Mouse (Mus musculus): ENCODE data around the gene AI182371. TPM values are rescaled to one million over a fixed set of nuclear protein-coding genes. Genes with fewer than 3 reads are reported as not detected.

AI182371 gene
- total and polyA plus RNA-seq, 2 experiments from 2014 or later = 0.18 to 0.33 TPM

DNA sequence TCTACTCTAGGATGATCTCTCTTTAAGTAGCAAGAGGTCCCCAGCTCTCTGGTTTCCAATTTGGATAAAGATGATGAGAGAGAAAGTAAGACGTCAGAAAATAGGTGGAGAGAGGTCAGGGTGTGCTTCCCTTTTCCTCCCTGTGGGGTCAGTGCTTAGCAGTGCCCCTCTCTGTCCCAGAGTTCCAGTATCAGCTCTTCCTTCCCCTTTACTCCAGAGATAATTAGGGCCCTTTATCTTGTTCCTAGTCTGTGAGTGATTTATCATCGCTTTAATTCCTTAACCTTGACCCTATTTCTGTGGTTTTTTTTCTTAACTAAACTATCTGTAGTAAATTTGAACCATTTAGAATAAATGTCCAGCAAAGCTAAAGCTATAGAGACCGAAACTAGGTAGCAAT lies 3.5 kb upstream of the AI182371 start:
- Histone ChIP-seq H3K4me2 (ENCODE audit: low read depth) (no peak overlapping the region), H3K4me3 (ENCODE audit: low read depth, low read length) (no peak overlapping the region), H3K9ac (no peak overlapping the region), H3K27me3 (ENCODE audit: insufficient read depth, low read length) (no peaks in the 10 kb centered on the region), H3K9me3 (ENCODE audit: low read length) (no peaks in the 10 kb centered on the region), H3K4me1 (ENCODE audit: insufficient read depth) (no peaks in the 10 kb centered on the region), H3K36me3 (ENCODE audit: insufficient read depth) (no peaks in the 10 kb centered on the region), H3K27ac (ENCODE audit: low read depth, low read length) (no peak overlapping the region)
- no peak for TF ChIP-seq CTCF (IDR thresholded peaks at IDR 0.05; ENCODE audit: low read depth)
- ATAC-seq (no peak), DNase-seq (no peak)
- 65% methylated on average over 3 of the region's 3 CpGs for WGBS

DNA sequence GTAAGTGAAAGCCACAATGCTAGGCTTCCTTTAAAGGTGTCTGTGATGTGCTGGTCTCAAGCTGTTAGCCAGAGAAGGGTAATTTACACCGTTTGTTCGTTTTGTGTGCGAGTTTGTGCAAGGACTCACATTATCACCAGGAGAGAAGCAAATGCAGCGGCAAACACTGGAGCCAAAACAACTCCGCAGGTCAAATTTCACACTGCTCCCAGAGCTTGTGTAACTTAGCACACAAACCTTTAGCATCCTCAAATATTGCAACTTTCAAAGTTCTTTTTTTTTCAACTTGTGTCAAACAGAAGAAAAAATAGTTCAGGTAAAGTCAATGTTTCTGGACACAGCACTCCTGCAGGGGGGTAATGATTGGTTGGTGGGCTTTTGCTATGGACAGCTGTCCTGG lies 2.2 kb upstream of the AI182371 start:
- Histone ChIP-seq H3K9ac (no peak overlapping the region), H3K4me3 (ENCODE audit: low read depth, low read length) (no peak overlapping the region), H3K9me3 (ENCODE audit: low read length) (no peaks in the 10 kb centered on the region), H3K27ac (ENCODE audit: low read depth, low read length) (no peak overlapping the region), H3K36me3 (ENCODE audit: insufficient read depth) (no peaks in the 10 kb centered on the region), H3K4me1 (ENCODE audit: insufficient read depth) (no peaks in the 10 kb centered on the region), H3K4me2 (ENCODE audit: low read depth) (no peak overlapping the region), H3K27me3 (ENCODE audit: insufficient read depth, low read length) (no peaks in the 10 kb centered on the region)
- DNase-seq = no peak
- ATAC-seq = no peak
- no peak for TF ChIP-seq CTCF (IDR thresholded peaks at IDR 0.05; ENCODE audit: low read depth)
- WGBS = 78% methylated on average over 5 of the region's 5 CpGs

DNA sequence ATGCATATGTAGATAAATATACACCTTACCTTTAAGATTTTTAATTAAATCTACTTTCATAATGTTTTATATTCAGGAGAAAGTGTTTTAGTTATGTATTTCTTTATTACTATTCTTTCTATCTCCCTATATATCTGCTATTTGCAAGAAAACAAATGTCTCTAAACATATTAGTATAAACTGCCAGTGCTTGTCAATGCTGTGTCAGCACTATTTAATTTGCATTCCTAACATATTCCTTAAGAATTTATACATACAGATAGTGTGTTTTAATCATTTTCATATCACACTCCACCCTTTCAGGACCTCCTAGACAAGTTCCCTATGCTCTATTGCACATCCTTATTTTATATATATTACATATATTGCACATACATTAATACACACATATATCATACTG lies 1.4 kb upstream of the AI182371 start:
- Histone ChIP-seq H3K4me1 (ENCODE audit: insufficient read depth) (no peaks in the 10 kb centered on the region), H3K36me3 (ENCODE audit: insufficient read depth) (no peaks in the 10 kb centered on the region), H3K9ac (no peak overlapping the region), H3K4me3 (ENCODE audit: low read depth, low read length) (no peak overlapping the region), H3K4me2 (ENCODE audit: low read depth) (no peak overlapping the region), H3K27ac (ENCODE audit: low read depth, low read length) (no peak overlapping the region), H3K27me3 (ENCODE audit: insufficient read depth, low read length) (no peaks in the 10 kb centered on the region), H3K9me3 (ENCODE audit: low read length) (no peaks in the 10 kb centered on the region)
- ATAC-seq = no peak
- no peak for TF ChIP-seq CTCF (IDR thresholded peaks at IDR 0.05; ENCODE audit: low read depth)
- DNase-seq = no peak

DNA sequence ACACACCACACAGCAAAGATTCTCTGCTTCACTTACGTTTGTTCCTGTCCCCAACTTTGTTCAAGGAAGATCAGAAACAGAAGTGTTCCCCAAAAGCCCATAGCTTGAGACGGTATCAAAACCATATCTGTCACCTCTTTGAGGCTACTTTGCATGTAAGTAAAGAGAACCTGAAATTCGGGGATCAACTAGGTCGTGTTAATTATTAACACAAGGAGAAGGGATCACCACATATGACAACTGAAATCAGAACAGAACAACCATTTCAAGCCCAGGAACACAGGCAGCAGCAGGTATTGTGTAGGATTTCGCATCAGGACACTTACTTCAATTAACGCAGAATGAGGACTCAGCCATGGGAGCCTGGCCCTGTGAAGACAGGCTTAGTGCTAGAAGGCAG lies 814 bp downstream of the AI182371 start:
- no peak overlapping the region for H3K9ac ChIP-seq
- WGBS = 87% methylated on average over 6 of the region's 6 CpGs
- no peak overlapping the region for H3K4me2 ChIP-seq (ENCODE audit: low read depth)
- H3K4me3 ChIP-seq (ENCODE audit: low read depth, low read length) = no peak overlapping the region
- TF ChIP-seq CTCF (IDR thresholded peaks at IDR 0.05; ENCODE audit: low read depth) = no peak
- DNase-seq = no peak
- H3K36me3 ChIP-seq (ENCODE audit: insufficient read depth) = no peaks in the 10 kb centered on the region
- no peak overlapping the region for H3K27ac ChIP-seq (ENCODE audit: low read depth, low read length)
- no peaks in the 10 kb centered on the region for H3K27me3 ChIP-seq (ENCODE audit: insufficient read depth, low read length)
- ATAC-seq = no peak
- H3K9me3 ChIP-seq (ENCODE audit: low read length) = no peaks in the 10 kb centered on the region
- H3K4me1 ChIP-seq (ENCODE audit: insufficient read depth) = no peaks in the 10 kb centered on the region

DNA sequence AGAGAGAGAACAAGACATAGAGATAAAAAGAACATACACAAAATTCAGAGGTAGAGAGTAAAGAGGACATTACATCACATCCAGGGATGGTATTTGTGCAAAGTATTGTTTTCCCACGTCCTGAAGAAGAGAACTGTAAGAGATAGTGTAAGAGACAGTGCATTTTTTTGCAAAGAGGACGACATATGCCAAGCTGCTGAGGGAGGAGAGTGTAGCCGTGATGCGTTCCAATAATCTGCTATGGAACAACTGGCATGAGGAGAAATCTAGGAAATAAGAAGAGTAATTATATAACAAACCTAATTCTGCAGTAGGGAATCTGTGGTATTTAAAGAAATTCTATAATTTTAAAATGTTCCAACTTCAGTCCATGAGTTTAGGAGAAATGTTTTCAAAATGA lies 13.9 kb downstream of the AI182371 start:
- Histone ChIP-seq H3K36me3 (ENCODE audit: insufficient read depth) (no peaks in the 10 kb centered on the region), H3K4me3 (ENCODE audit: low read depth, low read length) (no peak overlapping the region), H3K4me2 (ENCODE audit: low read depth) (no peak overlapping the region), H3K27me3 (ENCODE audit: insufficient read depth, low read length) (no peaks in the 10 kb centered on the region), H3K4me1 (ENCODE audit: insufficient read depth) (no peaks in the 10 kb centered on the region), H3K9ac (no peak overlapping the region), H3K9me3 (ENCODE audit: low read length) (no peaks in the 10 kb centered on the region), H3K27ac (ENCODE audit: low read depth, low read length) (no peak overlapping the region)
- DNase-seq (no peak), ATAC-seq (no peak)
- TF ChIP-seq CTCF (IDR thresholded peaks at IDR 0.05; ENCODE audit: low read depth) = no peak
- WGBS = 62% methylated on average over 4 of the region's 4 CpGs

DNA sequence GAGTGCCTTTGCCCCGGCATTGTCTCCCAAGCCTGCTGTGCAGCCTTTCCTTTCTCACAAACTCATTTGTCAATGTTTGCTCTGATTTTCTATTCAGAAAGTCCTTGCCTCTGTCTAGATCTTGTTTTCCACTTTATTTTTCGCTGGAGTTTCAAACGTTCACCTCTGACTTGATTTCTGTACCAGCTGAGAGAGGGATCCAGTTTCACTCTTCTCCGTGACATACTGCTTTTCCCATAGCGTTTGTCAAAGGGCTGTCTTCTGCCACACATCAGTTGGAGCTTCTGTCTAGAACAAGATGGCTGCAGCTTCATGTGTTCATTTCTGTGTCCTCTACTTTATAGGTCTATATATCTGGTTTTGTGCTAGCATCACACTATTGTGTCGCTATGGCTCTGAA lies 22.2 kb downstream of the AI182371 start:
- Histone ChIP-seq H3K27ac (ENCODE audit: low read depth, low read length) (no peak overlapping the region), H3K9ac (no peak overlapping the region), H3K36me3 (ENCODE audit: insufficient read depth) (no peaks in the 10 kb centered on the region), H3K27me3 (ENCODE audit: insufficient read depth, low read length) (no peaks in the 10 kb centered on the region), H3K4me2 (ENCODE audit: low read depth) (no peak overlapping the region), H3K9me3 (ENCODE audit: low read length) (no peaks in the 10 kb centered on the region), H3K4me1 (ENCODE audit: insufficient read depth) (no peaks in the 10 kb centered on the region), H3K4me3 (ENCODE audit: low read depth, low read length) (no peak overlapping the region)
- DNase-seq (no peak), ATAC-seq (no peak)
- WGBS = 74% methylated on average over 6 of the region's 6 CpGs
- TF ChIP-seq CTCF (IDR thresholded peaks at IDR 0.05; ENCODE audit: low read depth) = no peak

DNA sequence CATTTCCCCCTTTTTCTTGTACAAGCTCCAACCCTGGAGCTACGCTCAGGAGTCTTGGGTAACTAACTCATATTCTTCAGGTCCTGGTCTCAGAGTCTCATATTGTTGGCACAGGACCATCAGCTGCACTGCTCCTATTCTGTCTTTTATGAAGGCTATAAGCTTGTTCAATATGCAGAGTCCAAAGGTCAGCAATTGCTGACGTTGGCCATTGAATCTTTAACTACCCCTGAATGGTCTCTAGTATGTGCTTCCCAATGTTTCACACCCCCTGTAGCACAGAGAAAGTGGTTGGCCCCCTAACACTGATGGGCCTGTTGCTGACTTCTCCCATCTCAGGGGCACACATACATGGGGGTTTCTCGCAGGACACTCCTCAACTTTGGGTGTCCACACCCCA lies 27.0 kb downstream of the AI182371 start:
- no peak for TF ChIP-seq CTCF (IDR thresholded peaks at IDR 0.05; ENCODE audit: low read depth)
- Histone ChIP-seq H3K9me3 (ENCODE audit: low read length) (no peaks in the 10 kb centered on the region), H3K4me2 (ENCODE audit: low read depth) (no peak overlapping the region), H3K4me3 (ENCODE audit: low read depth, low read length) (no peak overlapping the region), H3K9ac (no peak overlapping the region), H3K27ac (ENCODE audit: low read depth, low read length) (no peak overlapping the region), H3K36me3 (ENCODE audit: insufficient read depth) (no peaks in the 10 kb centered on the region), H3K27me3 (ENCODE audit: insufficient read depth, low read length) (no peaks in the 10 kb centered on the region), H3K4me1 (ENCODE audit: insufficient read depth) (no peaks in the 10 kb centered on the region)
- ATAC-seq (no peak), DNase-seq (no peak)
- 94% methylated on average over 3 of the region's 3 CpGs for WGBS

DNA sequence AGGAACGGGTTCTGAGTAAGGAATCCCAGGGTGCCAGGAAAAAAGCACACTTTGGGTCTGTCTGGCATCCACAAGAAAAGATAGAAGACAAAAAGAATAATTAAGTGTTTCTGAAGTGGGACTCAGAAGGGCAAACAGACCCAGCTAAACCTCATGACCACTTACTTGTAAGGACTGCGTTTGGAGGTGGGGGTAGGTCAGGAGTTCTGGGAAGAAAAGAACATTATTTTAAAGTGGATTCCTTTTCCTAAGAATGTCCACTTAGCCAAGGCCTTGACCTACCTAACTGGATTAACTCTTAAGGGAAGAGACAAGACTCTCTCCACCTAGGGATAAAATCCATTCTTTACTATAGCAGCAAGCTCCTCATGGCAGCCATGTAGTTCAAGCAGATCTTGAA lies 28.8 kb downstream of the AI182371 start:
- Histone ChIP-seq H3K27me3 (ENCODE audit: insufficient read depth, low read length) (no peaks in the 10 kb centered on the region), H3K4me1 (ENCODE audit: insufficient read depth) (no peaks in the 10 kb centered on the region), H3K4me2 (ENCODE audit: low read depth) (no peak overlapping the region), H3K36me3 (ENCODE audit: insufficient read depth) (no peaks in the 10 kb centered on the region), H3K9ac (no peak overlapping the region), H3K27ac (ENCODE audit: low read depth, low read length) (no peak overlapping the region), H3K4me3 (ENCODE audit: low read depth, low read length) (no peak overlapping the region), H3K9me3 (ENCODE audit: low read length) (no peaks in the 10 kb centered on the region)
- TF ChIP-seq CTCF (IDR thresholded peaks at IDR 0.05; ENCODE audit: low read depth) = no peak
- WGBS = 34% methylated on average over 2 of the region's 2 CpGs
- DNase-seq (no peak), ATAC-seq (no peak)
